Mouse (Mus musculus) gastrocnemius, postnatal 4 days (tissue): ENCODE results near the gene Por. TPM values are rescaled to one million over a fixed set of nuclear protein-coding genes. Genes with fewer than 3 reads are reported as not detected.

Source experiments
- DNase-seq, 2 experiments: peaks; one replicate each; pipeline ENCODE4 v3.0.0; 2021 to 2022; ENCODE audit warnings: low spot score in 2 of 2, mixed read lengths in 2 of 2
- long read RNA-seq, 2 experiments: library from polyadenylated mRNA; stranded (forward); transcript quantifications; one replicate each; pipeline ENCODE4 v2.0.0; 2021
- total RNA-seq, 2 experiments: library from RNA; stranded (reverse); gene quantifications; 2 replicates each; pipeline ENCODE4 v1.2.3; 2021

The Por gene
- total RNA-seq = 10 to 100 TPM; 39.2 to 41.9 TPM
- long read RNA-seq, experiment 1, transcript Por-201 (16 exons, 2,636 nt) = major isoform, 27 of 44 reads
- long read RNA-seq, experiment 1, partial matches to known transcripts = 11 of 44 reads
- long read RNA-seq, experiment 1, other reads (novel, unspliced or antisense) = 6 of 44 reads
- long read RNA-seq, experiment 2, transcript Por-201 (16 exons, 2,636 nt) = major isoform, 29 of 49 reads
- long read RNA-seq, experiment 2, partial matches to known transcripts = 9 of 49 reads
- long read RNA-seq, experiment 2, other reads (novel, unspliced or antisense) = 11 of 49 reads

GRCm38 (mm10) chr5:135669741-135670275 lies at the start of gene Por:
TSS of gene Por (plus strand) at chr5:135670033.
- DNase-seq = no peak

DNA sequence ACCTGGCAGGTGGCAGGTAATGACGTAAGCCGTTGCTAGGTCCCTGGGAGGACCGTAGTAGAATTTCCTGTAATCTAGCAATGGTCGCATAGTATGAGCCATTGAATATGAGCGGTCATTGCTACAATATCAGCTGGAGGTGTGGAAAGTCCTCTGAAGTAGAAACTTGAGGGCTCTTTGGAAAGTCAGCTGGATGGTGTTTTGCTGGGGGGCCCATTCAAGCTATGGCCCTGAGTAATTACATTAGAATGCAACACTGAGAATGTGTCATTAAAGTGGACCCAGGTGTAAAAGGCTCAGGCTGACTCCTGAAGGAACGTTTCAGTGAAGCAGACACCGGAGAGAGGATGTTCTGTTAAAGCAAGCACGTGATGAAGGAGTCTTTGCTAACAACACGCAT lies 49.3 kb upstream of the Por start:
- no peak for DNase-seq

- no peak for DNase-seq
Observed at GRCm38 (mm10) chr5:135621725-135622124, 48.1 kb upstream of the Por start.

DNA sequence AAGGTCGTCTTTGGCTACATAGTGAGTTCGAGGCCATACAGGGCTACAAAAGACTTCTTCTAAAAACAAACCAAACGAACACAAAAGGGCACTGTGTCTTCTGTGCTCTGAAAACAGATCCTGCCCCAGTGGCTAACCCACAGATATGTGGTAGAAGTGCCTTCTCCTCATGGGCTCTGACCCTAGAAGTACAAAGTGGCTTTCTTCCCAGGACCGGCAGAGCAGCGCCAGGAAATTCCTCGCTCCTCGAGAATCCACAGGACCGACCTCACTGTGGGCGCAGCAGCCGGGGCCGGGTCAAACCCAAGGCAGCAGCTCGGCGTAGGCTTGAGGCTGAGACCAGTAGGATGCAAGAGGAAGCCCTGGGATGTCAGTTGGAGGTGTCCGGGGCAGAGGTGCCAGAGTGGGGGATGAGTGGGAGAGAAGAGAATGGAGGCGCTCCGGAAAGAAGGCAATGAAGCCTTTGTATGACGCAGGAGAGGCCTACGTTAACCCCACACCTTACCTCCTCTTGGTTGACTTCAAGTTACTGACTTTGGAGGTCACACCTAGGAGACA lies 46.7 kb upstream of the Por start:
- DNase-seq = no peak

- DNase-seq = no peak
Observed at GRCm38 (mm10) chr5:135628916-135629315, 40.9 kb upstream of the Por start.

DNA sequence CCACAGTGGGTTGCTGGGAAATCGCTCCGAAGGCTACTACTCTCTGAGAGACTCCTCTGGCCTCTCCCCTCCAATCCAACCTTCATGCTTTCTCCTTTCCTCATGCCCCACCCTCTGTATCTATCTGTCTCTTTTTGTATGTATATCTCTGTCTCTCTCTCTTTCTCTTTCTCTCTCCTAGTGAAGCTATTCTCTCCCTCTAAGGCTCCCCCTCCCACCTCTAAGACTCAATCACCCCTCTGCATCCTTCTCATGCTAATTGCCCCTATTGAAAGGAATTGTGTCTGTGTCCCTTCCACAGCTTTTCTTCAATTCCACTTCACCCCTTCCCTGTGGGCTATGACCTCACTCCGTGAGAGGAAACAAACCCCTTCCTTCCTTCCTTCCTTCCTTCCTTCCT lies 40.4 kb upstream of the Por start:
- no peak for DNase-seq

DNA sequence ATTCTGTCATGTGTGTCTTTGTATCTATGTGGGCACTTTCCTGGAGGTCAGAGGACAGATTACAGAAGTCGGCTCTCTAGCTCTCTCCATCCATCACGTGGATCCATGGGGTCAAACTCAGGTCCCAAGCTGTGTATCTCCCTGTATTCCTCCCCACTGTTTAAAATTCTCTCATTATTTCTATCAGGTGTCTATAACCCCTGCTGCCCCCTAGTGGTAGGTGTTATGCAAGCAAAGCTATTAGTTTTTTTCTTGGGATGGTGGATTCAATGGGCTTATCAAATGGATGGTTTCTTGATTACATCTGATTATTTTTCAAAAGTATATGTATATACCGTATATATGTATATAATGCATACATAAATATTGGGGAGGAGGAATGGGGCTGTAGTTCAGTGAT lies 39.2 kb upstream of the Por start:
- DNase-seq = peak in 1 of 2 experiments; percentile 47

- DNase-seq = peak; percentile 97
Observed at GRCm38 (mm10) chr5:135632117-135632796, 37.6 kb upstream of the Por start, which contains the start of gene Rhbdd2. TSS of gene Rhbdd2 (plus strand) at chr5:135632618.

DNA sequence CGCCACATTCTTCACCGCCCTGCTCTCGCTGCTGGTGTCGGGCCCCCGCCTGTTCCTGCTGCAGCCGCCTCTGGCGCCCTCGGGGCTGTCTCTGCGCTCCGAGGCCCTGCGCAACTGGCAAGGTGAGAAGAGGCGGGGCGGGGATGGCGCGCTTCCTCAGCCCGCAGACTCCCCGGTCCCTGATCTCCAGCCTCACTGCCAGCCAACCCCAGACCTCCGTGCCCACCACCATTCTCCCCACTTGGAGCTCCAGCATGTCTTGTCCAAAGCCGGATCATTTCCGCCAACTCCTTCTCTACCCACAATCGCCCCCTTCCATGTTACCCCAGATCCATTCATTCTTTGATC lies 37.1 kb upstream of the Por start:
- no peak for DNase-seq

GRCm38 (mm10) chr5:135639760-135640458 lies 29.9 kb upstream of the Por start:
- DNase-seq = no peak

DNA sequence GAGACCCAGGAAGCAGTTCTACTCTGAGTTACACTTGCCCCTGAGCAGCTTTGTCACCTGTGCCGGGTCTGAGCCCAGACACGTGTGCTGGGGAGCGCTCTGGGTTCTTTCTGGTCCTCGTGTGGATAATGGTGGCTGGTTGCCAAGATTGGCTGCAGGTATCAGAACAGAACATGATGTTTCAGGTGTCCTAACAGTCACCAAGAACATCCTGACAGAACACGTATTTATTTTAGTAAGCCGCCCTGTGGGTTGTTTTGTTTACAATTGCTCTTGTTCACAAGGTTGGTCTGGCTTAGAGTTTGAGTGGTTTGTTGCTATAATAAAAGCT lies 29.4 kb upstream of the Por start:
- DNase-seq = no peak

DNA sequence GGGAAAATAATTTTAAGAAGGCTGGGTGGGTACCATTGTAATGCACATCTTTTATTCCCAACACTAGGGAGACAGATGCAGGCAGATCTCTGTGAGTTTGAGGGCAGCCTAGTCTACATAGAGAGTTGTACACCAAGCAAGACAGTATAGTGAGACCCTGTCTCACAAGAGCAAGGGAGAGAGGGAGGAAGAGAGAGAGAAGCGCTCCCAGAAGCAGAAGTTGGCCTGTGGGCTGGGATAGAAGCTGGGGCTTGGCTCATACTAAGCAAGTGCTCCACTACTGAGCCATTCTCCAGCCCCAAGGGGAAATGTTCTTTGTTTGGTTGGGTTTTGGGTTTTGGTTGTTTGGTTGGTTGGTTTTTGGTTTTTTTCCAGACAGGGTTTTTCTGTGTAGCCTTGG lies 28.8 kb upstream of the Por start:
- no peak for DNase-seq

DNA sequence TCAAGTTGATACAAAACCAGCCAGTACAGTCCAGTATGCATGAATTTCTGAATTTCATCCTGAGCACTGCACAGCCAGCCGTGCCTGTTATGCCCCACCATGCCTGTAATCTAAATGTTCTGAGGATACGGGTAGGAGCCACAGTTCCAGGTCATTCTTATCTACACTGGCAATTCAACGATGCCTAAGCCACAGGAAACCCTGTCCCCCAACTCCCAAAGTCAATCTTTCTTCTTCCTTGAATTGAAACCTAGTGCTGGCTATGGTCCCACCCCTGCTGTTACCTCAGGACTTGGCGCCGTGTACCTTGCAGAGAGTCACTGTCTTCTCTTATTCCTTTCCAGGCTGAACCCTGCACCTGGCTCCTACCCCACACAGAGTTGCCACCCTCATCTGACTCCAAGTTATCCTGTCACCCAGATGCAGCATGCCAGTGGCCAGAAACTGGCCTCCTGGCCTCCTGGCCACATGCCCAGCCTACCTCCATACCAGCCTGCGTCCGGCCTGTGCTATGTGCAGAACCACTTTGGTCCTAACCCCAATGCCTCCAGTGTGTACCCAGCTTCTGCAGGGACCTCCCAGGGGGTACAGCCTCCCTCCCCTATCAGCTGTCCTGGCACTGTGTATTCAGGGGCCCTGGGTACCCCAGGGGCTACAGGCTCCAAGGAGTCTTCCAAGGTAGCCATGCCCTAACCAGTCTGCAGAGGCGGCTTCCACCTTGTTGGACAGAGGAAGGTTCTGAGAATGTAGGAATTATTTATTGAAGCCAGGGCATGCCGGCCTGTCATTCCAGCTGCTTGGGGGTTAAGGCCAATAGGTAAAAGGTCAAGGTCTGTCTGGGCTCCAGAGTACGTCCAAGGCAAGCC lies 26.9 kb upstream of the Por start:
- DNase-seq = no peak

DNA sequence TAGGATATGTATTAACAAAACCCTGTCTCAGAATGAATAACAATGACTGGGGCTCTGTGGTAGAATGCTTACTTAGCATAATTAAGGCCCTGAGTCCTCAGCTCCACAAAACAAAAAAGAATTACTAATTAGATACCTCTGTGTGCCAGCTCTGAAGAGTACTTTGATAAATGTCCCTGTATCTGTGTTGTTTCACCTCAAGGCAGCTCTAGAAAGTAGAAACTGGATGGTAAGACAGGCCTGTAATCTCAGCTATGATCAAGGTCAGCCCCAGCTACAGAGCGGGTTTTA lies 26.3 kb upstream of the Por start:
- no peak for DNase-seq

GRCm38 (mm10) chr5:135643869-135644268 lies 26.0 kb upstream of the Por start:
- no peak for DNase-seq

DNA sequence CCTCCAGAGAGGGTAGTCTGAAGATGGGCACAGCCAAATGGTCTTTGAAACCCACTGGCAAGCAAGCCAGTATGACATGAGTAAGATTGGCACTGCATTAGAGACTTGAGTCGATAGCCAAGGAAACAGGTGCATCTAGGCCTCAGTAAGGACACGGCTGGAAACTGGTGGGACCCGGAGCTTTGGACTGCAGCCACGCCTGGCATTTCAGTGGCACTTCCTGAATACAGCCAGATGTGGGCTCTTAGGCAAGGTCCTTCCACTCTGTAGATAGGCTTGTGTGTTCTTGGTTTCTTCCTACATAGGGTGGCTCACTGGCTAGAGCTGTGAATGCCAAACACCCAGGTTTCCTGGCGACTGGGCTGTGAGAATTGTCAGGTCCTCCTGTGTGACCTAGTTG lies 24.5 kb upstream of the Por start:
- DNase-seq = no peak

DNA sequence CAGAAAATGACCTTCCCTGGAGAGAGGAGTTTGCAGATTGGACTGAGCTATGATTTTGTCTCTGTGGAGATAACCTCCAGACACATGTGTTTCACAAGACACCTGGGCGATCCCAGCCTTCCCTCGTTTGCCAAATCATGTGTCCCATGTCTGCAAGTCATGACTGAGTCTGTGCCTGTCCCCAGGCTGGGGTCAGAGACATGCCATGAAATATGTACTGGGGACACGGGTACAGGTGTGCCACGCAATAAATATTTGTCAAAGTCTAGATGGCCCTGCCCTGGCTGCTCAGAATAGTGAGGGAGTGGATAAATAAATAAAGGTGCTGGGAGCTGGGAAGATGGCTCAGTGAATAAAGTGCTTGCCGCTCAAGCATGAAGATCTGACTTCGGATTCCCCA lies 23.8 kb upstream of the Por start:
- DNase-seq = no peak

- DNase-seq = no peak
Observed at GRCm38 (mm10) chr5:135648461-135649308, 21.1 kb upstream of the Por start.

- DNase-seq = no peak
Observed at GRCm38 (mm10) chr5:135649309-135649633, 20.6 kb upstream of the Por start.

- no peak for DNase-seq
Observed at GRCm38 (mm10) chr5:135651536-135651935, 18.3 kb upstream of the Por start.
